Mouse (Mus musculus): ENCODE measurements at regions not wholly inside any gene's neighbourhood (a gene's known extent, or its start where the extent isn't known, plus 50 kb on each side); places are given as distances from the start of the nearest gene placed in this dataset.
A peak's percentile ranks its signal among the peaks of the same experiment; 100 is the strongest.

DNA sequence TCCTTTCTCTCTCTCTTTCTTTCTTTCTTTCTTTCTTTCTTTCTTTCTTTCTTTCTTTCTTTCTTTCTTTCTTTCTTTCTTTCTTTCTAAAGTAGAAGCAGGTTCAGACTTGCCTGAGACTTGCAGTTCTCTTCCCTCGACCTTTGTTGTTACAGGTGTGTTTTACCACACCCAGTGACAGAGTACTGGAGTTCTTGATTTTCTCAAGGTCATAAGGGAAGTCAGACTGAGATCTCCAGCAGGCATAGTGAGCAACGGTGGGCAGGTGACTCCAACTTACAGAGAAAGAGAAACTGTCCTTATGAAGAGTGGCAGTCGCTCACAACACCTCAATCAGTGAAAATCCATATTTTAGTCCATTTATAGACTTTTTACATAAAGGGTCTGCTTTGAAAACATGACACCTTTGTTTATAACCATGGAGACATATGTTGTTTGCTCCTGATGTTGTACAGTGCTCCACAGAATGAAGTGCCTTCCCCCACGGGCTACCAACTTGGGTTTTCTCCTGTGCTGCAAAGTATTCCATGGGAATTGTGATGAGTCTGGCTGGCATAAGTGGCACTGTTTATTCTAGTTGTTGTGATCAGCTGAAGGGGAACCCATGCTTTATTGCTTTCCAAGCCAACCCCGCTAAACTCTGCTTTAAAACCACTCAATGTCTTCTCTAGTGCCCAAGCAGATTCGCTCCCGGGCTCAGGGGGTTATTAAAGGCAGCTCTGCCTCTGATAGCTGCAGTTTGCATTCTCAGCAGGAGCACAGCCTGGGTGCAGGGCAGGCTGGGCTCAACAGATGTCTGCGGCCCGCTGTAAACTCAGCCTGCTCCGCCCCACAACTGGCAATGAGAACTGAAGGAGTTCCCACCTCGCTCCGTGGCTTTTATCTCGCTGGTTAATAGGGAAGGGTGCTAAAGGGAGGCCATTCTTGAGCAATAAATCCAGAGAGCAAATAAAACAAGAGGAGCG lies 132.6 kb upstream of the Jade1 start:
- DNase-seq (ENCODE audit: low read depth, low spot score), result no peak

DNA sequence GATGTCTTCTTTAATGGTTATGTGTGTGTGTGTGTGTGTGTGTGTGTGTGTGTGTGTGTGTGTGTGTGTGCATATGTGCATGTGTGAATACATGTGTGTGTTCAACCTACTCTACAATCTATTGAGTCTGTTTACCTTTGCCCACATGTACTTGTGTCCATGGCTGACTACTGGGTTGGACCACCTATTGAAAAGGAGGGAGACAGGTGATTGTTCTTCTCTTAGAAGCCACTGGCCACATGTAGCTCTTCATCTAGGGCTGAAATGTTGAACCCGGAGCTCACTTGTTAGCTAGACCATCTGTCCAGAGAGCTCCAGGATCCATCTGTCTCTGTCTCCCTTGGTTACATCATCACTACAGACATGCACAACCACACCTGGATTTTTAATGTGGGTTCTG lies 141.8 kb upstream of the Jade1 start:
- DNase-seq (ENCODE audit: low read depth, low spot score), result no peak

DNA sequence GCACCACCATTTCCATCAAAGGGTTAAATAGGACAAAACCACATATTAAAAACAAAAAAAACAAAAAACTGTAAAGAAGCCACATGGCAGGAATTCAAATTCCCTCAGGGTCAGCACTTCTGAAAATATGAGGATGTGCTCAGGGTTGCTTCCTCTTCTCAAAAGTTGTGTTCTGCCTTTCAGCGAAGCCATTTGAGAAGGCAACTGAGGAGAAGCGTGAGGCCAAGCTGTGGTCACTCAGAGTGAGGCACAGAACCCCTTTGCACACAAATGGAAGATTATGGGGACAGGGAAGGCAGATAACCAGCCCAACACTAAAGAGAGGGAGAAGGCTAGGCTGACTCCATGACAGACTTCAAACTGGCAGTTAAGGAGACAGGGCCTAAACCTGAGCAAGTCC lies 142.8 kb upstream of the Jade1 start:
- DNase-seq (ENCODE audit: low read depth, low spot score), result no peak

DNA sequence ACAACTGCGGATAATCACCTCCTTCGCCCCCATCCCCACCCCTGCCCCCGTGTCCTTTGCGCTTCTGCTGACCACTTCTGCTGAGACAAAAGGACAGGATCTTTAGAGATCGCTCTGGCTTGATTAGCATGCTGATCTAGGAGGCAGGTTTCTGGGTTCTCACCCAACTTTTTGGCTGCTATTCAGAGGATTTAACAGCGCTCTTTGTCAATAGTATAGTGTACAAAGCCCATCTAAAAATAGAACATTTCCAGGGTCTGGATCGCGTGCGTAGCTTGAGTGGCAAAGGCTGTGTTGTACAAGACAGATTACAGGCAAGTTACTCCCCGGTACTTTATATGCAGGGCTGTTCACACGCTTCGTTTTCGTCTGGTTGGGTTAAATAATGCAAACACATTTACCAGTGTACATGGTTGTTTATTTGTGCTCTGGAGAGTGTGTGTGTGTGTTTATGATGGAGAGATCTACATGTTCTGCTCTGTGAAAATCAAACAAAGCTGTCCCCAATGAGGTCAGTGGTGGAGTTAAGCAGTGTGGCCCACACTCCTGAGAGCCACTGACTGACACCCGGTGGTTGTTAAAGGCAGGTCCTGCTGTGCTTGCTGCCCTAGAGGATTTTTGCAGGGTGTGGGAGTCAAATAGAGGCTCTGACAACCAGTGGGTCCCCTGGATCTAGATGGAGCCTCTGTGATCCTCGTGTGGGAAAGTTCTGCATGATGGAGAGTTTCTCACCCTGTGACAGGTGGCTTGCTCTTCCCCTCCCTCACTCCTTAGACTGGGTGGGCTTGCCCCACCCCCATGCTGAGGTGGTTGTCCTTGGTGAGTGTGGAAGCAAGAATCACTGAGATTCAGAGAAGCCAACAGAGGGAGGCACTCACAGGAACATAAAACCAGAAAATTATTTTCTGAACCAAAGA lies 146.5 kb upstream of the Jade1 start:
- peak; percentile 44 for DNase-seq (ENCODE audit: low read depth, low spot score)

DNA sequence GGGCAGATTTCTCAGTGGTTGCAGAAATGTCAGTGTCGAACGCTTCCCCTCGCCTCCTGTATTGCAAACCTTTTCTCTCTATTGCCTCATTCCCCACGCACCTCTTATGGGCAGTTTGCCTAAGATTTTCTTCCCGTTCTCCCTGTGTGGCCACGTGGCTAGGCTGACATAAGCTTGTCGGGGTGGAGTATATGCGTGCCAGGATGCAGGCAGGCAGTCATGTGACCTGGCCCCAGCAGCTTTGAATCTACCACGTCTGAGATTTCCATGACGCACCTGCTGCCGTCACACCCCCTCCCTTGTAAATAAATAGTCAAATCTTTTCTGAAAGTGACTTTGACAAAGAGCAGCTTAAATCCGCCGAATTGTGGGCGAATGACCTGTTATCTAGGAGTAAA lies 147.1 kb upstream of the Jade1 start:
- peak; percentile 88 for DNase-seq (ENCODE audit: low read depth, low spot score)

DNA sequence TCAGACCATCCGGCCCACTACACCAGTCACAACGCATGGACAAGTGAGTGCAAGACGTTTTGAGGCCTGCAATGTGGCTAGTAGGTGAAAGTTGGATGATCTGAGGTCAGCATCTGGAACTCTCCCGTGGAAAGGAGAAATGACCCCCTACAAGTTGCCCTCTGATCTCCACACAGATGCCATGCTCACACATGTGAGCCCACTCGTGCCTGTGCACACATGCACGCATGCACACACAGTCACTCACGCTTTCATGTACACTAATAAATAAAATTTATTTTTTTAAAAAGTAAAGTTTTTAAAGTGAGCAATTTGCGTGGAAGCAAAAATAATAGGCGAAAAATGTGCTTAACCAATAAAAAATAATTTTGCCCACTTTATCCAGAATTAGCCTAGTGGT lies 147.5 kb upstream of the Jade1 start:
- peak; percentile 5 for DNase-seq (ENCODE audit: low read depth, low spot score)

DNA sequence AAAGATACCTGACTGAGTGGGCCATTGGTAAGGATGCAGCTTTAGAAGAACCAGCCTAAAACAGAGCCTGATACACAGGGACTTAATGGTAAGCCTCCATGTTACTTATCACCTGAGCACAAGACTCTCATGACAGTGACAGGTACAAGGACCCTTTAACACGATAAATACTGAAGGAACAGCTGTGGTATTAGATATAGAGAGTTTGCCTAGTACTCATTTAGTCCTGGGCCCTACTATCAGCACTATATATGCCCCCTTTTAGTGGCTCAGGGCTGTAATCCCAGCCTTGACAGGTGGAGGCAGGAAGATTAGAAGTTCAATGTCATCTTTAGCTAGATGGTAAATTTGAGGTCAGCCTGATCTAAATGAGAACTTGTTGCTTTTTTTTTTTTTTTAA lies 148.0 kb upstream of the Jade1 start:
- DNase-seq (ENCODE audit: low read depth, low spot score), result no peak

DNA sequence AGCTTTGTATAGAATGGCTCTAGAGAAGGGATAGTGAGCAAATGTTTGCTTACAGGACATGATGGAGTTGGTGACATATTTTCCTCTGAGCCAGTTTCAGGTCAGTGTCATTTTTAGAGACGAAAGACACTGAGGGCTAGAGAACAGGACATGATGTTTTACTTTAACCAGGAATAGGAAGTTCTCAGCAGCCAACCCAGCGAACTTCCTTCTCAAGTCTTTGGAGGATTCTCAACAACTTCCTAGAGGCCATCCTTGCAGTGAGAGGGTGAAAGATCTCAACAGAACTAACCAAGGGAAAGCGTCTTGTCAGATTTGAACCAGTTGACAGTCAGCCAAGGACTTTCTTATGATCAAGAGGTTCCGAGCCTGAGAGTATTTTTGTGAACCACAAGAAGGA lies 153.7 kb upstream of the Jade1 start:
- no peak for DNase-seq (ENCODE audit: low read depth, low spot score)

DNA sequence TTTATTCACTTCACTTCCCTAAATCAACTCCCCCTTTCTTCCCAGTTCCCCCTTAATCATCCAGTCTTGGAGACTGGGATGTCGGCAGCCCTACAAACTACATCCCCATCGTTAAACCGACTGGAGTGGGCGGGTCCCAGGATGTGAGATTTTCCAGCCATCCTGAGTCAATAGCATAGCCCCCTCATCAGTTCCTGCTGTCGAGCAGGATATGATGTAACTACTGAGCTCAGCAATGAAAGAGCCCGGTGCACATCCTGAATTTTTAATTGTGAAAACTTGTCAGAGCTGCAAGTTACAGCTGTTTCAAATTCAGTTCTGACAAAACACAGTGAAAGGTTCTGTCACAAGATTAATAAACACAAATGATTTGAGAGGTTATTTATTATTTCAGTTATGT lies 165.7 kb upstream of the Jade1 start:
- DNase-seq (ENCODE audit: low read depth, low spot score), result no peak

DNA sequence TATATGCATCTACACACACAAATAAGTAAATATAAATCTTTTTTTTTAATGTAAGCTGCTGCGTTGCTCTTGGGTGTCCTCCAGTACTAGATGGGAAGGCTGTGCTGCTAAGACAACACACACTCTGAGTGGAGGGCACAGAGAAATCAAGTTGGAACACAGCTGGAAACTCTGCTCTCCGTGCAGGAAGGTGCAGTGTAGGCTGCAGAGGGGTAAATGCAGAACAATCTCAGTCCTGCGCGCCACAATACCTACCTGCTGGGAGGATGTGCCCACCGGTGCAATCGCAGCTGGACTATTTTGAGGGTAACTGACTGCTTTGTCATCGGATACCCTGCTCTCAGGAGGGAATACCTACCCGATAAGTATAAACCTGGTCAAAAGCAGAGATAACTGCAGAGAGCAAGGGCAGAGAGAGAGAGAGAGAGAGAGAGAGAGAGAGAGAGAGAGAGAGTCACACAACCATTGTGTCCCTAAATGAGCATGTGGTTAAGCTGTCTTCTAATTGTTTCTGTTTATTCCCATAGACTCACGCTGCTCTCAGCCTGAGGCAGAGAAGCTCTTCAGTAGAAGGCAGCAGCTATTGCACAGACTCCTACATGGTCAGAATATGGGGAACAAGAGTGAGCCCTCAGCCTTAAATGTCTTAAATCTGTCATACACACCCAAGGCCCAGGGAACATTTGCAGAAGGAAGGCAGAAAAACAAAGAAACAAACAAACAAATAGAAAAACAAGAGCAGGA lies 167.9 kb upstream of the Jade1 start:
- no peak for DNase-seq (ENCODE audit: low read depth, low spot score)

DNA sequence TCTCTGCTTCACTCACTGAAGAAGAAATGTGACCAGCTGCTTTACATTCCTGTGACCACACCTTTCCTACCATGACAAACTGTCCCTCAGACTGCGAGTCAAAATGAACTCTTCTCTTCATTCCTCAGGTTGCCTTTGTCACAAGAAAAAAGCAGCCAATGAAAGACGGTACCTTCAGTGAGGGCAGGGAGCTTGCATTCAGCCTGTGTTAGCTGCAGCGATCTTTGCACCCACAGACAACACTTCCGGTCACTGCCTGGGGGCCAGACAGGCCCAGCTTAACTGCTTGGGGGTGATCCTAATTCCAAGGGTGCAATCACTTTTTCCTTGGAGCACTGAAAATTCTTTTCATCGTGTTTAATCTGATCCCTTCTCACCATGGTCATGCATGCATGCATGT lies 169.2 kb upstream of the Jade1 start:
- no peak for DNase-seq (ENCODE audit: low read depth, low spot score)

DNA sequence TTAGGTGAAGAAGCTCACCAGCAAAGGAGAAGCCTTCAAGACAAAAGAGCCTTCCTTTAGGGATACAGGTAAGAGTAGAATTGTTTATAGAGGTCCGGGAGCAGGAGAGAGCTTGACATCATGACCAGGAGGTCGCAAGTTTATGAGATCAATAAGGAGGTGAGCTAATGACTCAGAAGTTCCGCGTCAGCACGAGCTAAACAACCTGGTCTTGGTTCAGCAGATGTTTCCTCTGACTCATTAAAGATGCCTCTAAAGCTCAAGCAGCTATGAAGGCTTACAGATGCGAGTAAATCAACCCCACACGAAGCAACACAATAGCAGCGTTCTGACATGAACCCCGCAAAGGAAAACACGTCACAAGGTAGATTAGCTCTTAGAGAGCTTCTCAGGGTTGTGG lies 171.1 kb upstream of the Jade1 start:
- no peak for DNase-seq (ENCODE audit: low read depth, low spot score)

DNA sequence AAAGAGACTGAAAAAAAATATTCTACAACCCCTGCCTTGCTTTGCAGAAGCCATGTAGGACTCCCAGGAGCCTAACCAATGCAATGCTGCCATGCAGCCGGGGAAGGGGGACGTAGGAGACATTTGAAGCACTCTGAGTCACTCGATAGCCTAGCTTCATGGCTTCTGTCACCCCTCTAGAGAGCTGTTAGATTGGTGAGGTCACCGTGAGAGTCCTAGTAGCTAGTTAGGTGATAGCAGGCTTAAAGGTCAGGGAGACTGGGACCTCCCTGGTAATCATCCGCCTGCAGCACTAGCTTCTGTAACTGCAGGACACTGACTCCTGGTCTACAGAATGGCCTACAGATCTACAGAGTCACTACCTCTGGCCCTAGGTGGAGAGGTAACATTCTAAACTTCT lies 177.0 kb upstream of the Jade1 start:
- DNase-seq (ENCODE audit: low read depth, low spot score), result no peak

DNA sequence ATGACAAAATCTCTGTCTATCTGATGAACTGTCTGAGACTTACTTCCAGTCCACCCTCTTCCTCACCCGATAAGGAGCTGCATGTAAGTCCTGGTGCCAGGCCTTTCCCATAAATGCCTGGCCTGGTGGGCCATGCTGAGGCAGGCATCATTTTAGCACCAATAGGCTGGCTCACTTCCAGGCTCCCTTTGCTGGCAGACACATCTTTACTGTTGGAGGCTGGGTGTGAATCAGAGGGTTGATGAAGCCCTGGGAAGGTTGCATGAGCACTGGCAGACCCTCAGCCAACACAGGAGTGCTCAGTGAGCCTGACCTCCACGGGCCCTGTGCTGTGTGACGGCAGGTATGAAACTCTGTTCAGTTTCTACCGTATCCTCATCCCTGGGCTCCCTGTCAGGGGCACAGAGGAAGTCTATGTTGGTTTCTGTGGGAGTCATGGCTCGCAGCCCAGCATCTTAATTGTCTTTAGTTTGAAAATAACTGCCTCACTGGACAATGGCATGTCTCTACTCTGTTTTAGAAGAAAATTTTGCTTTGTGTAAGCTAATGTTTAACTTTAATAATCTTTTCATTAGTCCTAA lies 177.6 kb upstream of the Jade1 start:
- no peak for DNase-seq (ENCODE audit: low read depth, low spot score)

DNA sequence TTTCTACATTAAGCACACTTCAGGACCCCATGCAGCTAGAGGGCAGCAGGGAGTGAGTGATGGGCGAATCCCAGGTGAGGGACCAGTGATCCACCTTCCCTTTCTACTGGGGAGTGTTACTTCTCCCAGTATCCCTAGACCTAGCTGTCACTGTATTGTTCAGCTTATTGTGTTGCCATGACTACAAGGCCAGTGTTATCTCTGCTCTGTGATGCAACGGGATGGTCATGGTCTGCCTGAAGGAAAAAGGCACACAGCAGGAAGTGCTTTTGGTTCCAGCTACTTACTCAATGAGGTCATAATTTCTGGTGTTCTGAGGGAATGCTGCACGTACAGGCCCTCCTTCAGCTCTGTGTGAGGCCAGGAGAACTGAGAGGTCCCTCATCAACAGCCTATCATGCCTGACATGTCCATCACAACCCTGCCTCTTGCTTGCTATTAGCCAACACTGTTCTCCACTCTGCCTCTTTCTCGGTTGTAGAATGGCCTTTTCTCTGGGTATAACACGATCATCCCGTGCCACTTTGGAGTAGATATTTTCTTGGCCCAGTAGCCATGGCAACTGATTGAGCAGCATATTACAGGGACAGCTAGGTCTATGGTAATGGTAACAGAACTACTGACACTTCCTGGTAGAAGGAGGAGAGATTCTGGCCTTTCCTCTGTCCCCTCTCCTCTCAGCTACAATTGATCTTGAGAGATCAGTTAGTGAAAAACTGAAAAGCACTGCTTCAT lies 178.5 kb upstream of the Jade1 start:
- no peak for DNase-seq (ENCODE audit: low read depth, low spot score)

DNA sequence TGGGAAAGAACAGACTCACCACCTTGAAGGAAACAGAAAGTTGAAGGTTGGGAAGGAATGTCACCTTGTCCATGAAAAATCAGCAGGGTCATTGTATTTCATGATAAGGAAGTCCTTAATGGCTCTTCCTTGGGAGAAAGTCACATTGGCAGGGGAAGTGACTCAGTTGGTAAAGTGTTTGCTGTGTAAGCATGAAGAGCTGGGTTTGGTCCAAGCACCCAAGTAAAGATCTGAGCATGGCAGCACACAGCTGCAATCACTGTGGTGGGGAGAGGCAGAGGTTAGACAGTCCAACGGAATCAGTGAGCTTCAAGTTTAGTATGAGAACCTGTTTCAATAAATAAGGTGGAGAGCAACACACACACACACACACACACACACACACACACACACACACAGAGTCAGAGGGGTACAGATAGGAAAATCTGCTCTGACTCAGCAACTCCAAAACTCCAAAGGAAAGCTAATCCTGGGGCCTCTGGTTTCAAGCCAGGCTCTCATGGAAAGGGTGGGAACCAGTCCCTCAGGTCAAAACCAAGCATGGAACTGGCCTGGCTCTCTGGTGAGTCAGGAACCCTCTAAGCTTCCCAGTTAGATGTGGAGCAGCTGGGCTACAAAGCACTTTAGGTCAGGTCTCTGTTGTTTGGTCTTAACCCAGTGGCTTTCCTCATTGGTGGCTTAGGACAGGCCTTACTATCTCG lies 180.2 kb upstream of the Jade1 start:
- no peak for DNase-seq (ENCODE audit: low read depth, low spot score)

DNA sequence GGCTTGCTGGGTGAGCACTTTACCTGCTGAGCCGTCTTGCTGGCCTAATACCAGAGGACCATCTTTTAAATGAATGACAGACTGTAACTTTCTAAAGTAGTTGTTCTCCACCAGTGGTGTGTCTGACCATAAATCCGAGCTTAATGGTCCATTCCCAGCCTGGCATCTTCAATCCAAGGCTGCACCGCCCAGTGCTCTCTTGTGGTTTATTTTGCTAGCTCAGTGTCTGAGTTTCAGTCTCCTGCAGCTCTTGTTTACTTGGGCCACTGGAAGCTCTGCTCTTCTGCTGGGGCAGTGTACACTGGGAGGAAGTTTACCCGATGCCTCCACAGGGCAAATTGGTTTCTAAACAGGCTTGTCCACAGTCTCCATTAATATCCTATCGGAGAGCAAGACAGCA lies 182.3 kb upstream of the Jade1 start:
- no peak for DNase-seq (ENCODE audit: low read depth, low spot score)

DNA sequence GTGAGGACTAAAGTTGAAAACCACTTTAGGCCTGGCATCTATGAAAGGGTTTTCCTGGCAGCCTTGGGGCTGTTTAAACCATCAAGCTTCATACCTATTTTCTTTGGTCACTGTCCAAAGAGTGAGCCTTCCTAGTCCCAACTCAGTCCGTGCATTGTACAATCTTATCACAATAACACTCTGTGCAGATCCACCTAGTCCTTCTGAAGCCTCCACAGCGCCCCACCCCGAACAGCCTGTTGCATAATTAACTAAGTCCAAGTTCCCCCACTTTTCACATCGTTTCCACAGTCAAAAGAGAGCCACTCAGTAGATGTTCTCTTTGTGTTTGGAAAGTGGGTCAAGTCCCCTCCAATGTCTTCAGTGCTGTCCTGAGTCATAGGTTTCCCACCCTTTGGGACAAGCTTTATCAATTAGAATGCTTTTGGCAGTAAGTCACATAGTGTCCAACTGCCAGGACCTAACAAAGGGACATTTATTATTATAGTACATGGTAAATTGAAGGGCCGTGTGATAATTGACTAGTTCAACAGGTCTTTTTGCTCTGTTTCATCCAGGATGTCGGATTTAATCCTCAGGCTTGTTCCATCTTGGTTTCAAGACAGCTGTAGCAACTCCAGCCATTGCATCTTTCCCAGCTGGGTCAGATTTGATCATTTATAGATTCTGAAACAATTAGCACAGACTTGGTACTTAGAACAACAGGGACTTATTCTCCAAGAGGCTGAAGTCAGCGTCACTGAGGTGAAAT lies 187.0 kb upstream of the Jade1 start:
- DNase-seq (ENCODE audit: low read depth, low spot score), result no peak

DNA sequence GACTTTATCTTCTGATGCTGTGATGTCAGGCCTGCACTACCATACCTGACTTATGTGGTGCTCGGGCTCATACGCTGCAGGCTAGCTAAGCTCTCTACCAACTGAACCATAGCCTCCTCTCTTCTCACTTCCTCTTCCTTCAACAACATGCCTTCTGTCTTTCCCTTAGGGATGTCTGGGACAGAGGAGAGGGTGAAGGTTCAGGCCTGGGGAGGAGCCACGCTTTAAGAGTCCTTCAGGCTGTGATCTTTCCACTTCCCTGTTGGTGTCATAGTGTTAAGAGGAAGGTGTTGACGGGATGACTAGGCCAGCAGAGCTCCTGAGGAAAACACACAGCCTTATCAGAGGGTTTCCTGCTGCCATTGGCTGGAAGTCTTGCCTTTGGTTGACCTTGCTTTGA lies 188.8 kb upstream of the Jade1 start:
- no peak for DNase-seq (ENCODE audit: low read depth, low spot score)

DNA sequence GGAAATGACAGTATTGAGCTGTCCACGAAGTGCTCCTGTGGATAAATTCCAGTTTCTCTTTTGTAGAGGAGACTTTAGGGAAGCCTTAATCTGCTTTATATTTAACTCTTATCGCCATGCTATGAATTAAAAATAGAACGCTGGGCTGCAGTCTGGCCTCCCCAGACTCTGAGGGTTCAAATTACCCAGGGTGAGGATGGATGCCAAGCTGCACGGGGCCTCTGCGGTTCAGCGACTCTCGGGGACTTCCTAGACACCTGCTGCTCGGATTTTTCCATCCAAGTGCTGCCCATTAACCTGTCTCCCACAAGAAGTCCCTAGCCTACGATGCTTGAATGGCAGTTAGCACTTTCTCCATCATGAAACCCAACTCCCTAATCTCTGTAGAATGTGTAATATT lies 189.3 kb upstream of the Jade1 start:
- no peak for DNase-seq (ENCODE audit: low read depth, low spot score)

All from CD4-positive, CD25-positive, alpha-beta regulatory T cell, adult 2 months (primary cell).